Mouse (Mus musculus) T-cell, adult 2 months (primary cell): ENCODE data around the gene Fbxo21.

ENCODE experiments used
- DNase-seq: peaks from one replicate; pipeline ENCODE4 v3.0.0; 2022; ENCODE audit warnings: low spot score

Gene Fbxo21

GRCm38 (mm10) chr5:118025880-118026279, 49.4 kb downstream of the Fbxo21 start:
- DNase-seq, result peak; percentile 26

- no peak for DNase-seq
Observed at GRCm38 (mm10) chr5:118026343-118026742, 49.8 kb downstream of the Fbxo21 start.

DNA sequence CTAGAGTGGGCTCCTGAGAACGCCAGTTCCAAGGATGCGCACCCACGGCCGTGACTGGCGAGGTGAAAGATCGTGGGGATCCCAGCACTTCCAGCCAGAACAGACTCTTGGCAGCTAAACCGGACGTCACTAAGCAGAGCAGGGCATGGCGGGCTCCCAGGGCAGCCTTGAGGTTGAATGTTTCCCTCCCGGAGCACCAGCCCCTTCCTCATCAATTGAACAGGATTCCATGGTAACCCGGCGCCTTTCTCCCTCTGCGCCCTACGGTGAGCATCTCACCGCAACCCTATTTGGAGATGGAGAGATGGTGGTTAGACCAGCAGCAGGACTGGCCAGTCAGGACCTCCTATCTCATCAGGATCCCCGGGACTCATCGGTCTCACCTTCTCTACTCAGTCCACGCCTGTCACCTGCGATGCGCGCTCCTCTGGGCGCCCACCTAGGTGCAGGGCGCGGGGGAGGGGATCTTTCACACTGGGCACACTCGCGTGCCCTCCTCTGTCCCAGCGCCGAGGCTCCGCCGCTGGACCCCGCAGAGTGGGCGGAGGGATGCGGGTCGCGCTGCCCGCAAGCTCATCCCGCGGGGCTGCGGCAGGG, 50.7 kb downstream of the Fbxo21 start:
- DNase-seq, result no peak

- peak; percentile 28 for DNase-seq
Observed at GRCm38 (mm10) chr5:118027698-118028190, 51.2 kb downstream of the Fbxo21 start, which contains the start of gene Tesc. Gene Tesc (plus strand): TSS chr5:118027743.

DNA sequence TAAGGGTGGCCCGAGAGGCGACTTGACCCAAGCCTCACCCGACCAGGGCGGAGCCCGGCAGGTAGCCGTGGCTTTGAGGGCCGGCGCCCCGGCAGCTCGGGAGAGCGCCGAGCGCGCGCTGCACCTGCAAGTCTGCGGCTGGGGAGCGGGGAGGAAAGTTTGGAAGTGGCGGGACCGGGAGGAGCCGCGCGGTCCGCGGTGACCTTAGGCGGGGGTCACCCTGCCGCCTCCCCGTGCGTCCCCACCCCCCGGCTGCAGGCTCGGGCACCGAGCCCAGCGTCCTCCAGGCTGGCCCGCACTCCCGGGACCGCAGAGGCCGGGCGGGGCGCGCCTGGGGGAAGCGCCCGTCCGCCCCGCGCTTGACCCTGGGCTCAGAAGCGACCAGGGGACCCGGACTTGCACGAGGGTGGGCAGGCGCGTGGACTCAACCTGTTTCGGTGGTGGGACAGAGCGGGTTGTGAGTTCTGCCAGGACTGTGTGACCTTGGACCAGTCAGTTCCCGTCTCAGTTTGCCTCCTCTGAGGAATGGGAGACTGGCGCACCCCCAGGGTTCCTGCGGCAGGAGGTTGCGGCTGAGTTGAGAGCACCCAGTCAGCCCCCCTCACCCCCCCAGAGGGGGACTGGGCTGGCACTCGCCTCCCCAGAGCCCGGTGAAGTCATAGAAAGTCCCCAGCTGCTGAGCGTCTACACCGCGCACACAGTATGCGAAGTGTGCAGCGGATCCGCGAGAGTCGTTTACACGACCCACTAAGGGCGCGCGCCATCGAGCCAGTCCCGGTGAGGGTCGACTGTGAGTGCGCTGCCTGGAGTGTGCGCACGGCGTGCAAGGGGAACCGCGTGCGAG, 51.9 kb downstream of the Fbxo21 start:
- DNase-seq, result peak; percentile 52

GRCm38 (mm10) chr5:118029035-118029408, 52.5 kb downstream of the Fbxo21 start:
- DNase-seq, result no peak

- peak; percentile 82 for DNase-seq
Observed at GRCm38 (mm10) chr5:118029420-118029819, 52.9 kb downstream of the Fbxo21 start.

DNA sequence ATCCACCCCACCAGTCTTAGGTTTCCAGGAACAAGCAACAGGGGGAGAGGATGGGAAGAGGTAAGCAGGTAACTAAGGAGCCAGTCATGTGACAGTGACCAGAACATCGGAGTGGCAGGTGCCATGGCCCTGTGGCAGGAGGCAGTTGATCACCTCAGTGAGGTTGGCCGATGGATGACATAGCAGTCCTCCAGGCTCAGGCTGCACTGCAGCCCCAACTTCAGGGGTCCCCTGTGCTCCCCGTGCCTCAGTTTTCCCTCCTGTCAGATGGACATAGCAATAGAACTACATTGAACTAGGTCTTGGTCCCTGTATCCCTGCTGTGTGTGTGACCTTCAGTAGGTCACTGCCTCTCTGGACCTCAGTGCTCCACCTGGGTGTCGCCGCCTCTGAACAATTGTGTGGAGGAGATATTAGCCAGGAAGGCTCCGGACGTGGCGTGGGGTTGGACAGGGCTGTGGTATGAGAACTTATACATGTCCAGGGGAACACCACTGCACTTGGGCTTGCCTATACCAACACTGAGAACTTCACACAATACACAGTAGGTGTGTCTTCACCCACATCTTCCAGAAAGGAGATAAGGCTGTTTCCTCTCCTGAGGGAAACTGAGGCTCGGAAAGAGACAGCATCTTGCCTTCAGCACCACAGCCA, 53.6 kb downstream of the Fbxo21 start:
- DNase-seq, result no peak

- no peak for DNase-seq
Observed at GRCm38 (mm10) chr5:118031059-118031458, 54.5 kb downstream of the Fbxo21 start.

GRCm38 (mm10) chr5:118031508-118031907, 55.0 kb downstream of the Fbxo21 start:
- DNase-seq, result no peak

DNA sequence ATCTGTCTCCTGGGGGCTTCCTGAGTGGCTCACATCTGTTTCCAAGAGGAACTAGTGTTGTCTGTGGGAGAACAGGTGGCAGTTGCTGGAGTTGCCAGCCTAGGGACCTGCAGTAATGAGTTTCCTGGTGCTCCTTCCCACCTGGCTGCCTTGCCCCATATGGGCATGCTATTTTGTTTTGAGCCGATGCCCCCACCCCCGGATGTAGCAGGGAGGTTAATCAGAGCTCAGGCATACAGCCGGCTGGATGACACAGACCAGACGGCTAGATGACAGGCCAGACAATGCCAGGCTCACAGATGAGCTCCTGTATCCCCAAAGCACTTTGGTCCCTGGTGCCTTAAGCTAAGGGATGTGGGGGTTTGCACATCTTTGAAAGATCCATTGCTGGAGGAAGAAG, 56.8 kb downstream of the Fbxo21 start:
- no peak for DNase-seq

DNA sequence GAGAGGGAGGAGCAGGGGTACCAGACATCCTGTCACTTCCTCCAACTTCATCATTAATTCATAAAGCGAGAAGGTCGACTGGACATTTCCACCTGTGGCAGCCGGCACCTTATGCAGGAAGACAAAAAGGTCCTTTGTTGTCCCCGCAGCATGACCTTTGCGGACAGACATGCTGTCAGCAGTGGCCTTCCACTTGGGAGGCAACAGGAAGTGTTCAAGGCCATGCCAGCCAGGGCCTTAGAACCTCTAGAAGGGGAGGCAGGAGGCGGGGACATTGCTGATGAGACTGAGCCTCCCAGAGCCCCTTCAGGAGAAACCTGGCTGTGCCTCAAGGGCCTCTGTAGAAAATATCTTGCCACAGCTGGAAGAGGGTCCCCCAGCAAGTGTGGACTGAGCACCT, 57.2 kb downstream of the Fbxo21 start:
- no peak for DNase-seq

GRCm38 (mm10) chr5:118034632-118035031, 58.1 kb downstream of the Fbxo21 start:
- no peak for DNase-seq

GRCm38 (mm10) chr5:118035786-118036185, 59.3 kb downstream of the Fbxo21 start:
- DNase-seq, result peak; percentile 31

GRCm38 (mm10) chr5:118036888-118037797, 60.6 kb downstream of the Fbxo21 start:
- peak; percentile 83 for DNase-seq

- peak; percentile 44 for DNase-seq
Observed at GRCm38 (mm10) chr5:118037798-118038484, 61.4 kb downstream of the Fbxo21 start.

DNA sequence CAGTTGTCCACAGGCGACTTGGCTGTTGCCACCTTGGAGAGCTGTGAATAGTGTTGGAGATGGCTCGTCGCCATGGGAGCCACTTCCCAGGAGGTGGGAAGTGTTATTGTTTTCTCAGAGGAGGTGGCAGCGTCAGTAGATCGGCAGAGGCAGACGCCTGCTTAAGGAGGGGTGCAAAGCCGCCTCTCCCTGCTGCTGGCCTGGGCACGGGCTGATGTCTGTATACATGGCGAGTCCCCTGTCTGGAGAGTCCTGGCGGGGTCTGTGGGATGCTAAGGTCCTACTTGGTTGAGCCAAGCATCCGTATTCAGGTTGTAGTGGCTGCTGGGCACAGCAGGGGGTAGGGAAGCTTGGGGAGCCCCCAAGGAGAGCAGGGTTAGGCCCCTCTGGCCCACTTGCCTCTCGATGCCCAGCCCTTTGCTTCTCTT, 62.7 kb downstream of the Fbxo21 start:
- DNase-seq, result no peak

DNA sequence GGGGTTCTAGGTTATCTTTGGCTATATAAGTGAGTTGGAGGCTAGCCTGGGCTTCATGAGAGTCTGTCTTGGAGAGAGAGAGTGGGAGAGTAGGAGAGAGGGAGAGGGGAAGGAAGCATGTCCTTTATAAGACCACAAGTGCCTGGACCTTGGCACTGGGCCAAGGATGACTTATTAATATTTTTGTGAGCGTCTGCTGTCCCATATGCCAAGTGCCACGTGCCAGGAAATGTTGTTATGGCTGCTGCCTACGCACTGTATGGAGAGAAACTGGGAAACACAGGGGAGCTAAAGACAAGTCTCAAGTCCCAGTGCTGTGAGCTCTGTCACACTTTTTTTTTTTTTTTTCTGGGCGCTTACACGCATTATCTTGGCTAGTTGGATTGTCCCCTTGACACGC, 66.1 kb downstream of the Fbxo21 start:
- no peak for DNase-seq

DNA sequence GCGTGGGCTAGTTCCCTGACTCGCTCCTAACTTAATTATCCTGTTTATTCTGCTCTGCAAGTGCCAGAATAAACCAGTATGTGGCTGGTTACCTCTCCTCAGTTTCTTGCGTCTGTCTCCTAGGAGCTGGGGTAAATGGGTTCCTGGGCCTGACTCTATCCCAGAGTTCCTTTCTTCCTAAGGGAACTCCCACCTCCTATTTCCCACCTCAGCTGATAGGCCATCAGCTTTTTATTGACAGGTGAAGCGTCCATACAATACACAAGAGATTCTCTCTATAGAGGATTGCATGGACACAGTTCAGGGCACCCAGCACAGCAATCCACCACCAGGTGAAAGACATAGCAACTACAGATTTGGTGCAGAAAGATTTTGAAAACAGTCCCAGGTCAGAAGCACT, 67.2 kb downstream of the Fbxo21 start:
- DNase-seq, result no peak

GRCm38 (mm10) chr5:118044907-118045306, 68.4 kb downstream of the Fbxo21 start:
- DNase-seq, result no peak

- no peak for DNase-seq
Observed at GRCm38 (mm10) chr5:118045385-118045784, 68.9 kb downstream of the Fbxo21 start.
